Mouse (Mus musculus) Patski (cell line): ENCODE measurements around the gene Mpv17l. TPM values are rescaled to one million over a fixed set of nuclear protein-coding genes. Genes with fewer than 3 reads are reported as not detected.

ENCODE experiments used
- ATAC-seq: fragments of 100-300 bp; one replicate; pipeline ENCODE4 v1.8.0; 2021
- CTCF ChIA-PET: fragments of 350-600 bp; sonication (Branson Sonifier 250); formaldehyde crosslinking; loops from one replicate; lab custom pipeline; 2022; ENCODE audit warnings: inconsistent platforms; lab: Charles Lee
- POLR2A ChIA-PET: fragments of 350-600 bp; sonication (Branson Sonifier 250); formaldehyde crosslinking; loops from one replicate; lab custom pipeline; 2022; ENCODE audit warnings: antibody characterized with exemption, inconsistent platforms; lab: Charles Lee
- DNase-seq: peaks from one replicate; pipeline ENCODE4 v3.0.0-alpha.2; 2011; ENCODE audit warnings: low read depth, low spot score
- H3K27me3 ChIP-seq: fragments of 371-371 bp; one replicate; pipeline ENCODE4 v1.5.1; 2021
- CTCF ChIP-seq: fragments of 100-300 bp; IDR thresholded peaks from one replicate; pipeline ENCODE4 v1.5.1; 2021
- in situ Hi-C: fragments of 300-500 bp; cut with MboI; formaldehyde crosslinking; loops from 3 replicates; pipeline ENCODE4 v1.11.1; 2018; ENCODE audit warnings: low pct_unique_long_range_greater_than_20kb, mixed read lengths
- polyA plus RNA-seq: library from polyadenylated mRNA; unstranded; gene quantifications from one replicate; pipeline ENCODE4 v1.2.3, GENCODE M21; 2021

The Mpv17l gene
- polyA plus RNA-seq, 1 experiment from 2014 or later, result 5.5 TPM

DNA sequence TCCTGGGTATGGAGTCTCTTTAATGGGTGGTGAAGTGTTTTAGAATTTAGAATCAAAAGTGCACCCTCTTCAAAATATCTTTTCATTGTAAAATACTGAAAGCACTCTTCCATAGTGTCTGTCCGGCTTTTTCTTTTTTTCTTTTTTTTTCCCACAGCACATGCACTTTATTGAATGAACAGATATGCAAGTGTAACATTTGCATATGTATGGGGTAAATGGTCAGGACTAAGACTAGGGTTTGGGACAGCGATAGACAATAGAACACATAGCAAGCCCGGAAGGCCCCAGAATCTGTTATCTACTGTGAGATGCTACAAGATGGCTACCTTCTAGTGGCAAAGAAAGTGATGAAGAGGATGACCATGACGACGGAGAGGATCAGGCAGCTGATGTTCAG is 80.2 kb downstream of the Mpv17l start:
- ATAC-seq (no peak), DNase-seq (no peak)
- no peak for TF ChIP-seq CTCF
- no peaks in the 10 kb centered on the region for H3K27me3 ChIP-seq
- CTCF ChIA-PET, result no interaction called here
- POLR2A ChIA-PET, result no interaction called here
- in situ Hi-C loops, result no loop called here

- no peak for ATAC-seq
- in situ Hi-C loops, result no loop called here
Measured at GRCm38 (mm10) chr16:13986197-13986573, 83.2 kb downstream of the Mpv17l start.

GRCm38 (mm10) chr16:13986574-13987478 is 83.9 kb downstream of the Mpv17l start, which contains the start of the genes 2900011O08Rik and Ifitm7:
Gene 2900011O08Rik (plus strand): TSS chr16:13986604.
Gene Ifitm7 (minus strand): TSS chr16:13986888.
- CTCF ChIA-PET, result interaction anchor here (0.9 kb wide), 1 partner anchor 81 kb away, joined by 3 read pairs; no protein-coding TSS in a partner anchor
- ATAC-seq, result no peak
- H3K27me3 ChIP-seq, result no peaks in the 10 kb centered on the region
- POLR2A ChIA-PET, result interaction anchor here (0.6 kb wide), 1 partner anchor 833 kb away, joined by 3 read pairs; no protein-coding TSS in a partner anchor
- DNase-seq, result no peak
- in situ Hi-C loops, result no loop called here
- TF ChIP-seq CTCF, result no peak

More at GRCm38 (mm10) chr16:13986197-13986573, 83.2 kb downstream of the Mpv17l start:
- H3K27me3 ChIP-seq, result no peaks in the 10 kb centered on the region
- POLR2A ChIA-PET, result interaction anchor here (0.6 kb wide), 1 partner anchor 832 kb away, joined by 3 read pairs; no protein-coding TSS in a partner anchor
- CTCF ChIA-PET, result no interaction called here
- TF ChIP-seq CTCF, result no peak
- DNase-seq, result no peak

GRCm38 (mm10) chr16:13992518-13993248 is 89.7 kb downstream of the Mpv17l start:
- DNase-seq, result no peak
- POLR2A ChIA-PET, result no interaction called here
- no peak for ATAC-seq
- CTCF ChIA-PET, result interaction anchor here (1.4 to 1.6 kb wide), 2 partner anchors 9 to 11 kb away, joined by 4 to 5 read pairs; no protein-coding TSS in a partner anchor
- in situ Hi-C loops, result no loop called here
- no peaks in the 10 kb centered on the region for H3K27me3 ChIP-seq
- no peak for TF ChIP-seq CTCF

DNA sequence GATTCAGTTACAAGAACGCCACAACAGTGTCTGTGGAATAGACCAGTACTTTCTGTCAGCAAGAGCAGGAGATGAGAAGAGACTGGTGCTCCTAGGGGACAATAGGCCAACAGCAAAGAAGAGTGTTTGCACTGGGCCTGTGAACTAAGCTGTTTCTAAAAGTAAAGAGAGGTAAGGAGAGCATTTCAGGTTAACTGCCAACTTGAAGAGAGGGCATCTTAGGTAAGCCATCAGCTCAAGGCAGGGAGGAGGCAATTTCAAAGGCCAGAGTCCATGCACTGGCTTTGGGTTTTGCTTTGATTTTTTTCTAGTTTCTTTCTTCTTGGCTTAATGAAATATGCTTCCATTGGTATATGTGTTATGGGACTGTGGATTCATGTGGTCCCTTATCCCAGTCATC is 91.1 kb downstream of the Mpv17l start:
- ATAC-seq, result no peak
- in situ Hi-C loops, result no loop called here
- H3K27me3 ChIP-seq, result no peaks in the 10 kb centered on the region
- no peak for DNase-seq
- no peak for TF ChIP-seq CTCF
- POLR2A ChIA-PET, result no interaction called here
- CTCF ChIA-PET, result interaction anchor here (1.4 to 1.6 kb wide), 2 partner anchors 9 to 10 kb away, joined by 4 to 5 read pairs; no protein-coding TSS in a partner anchor

DNA sequence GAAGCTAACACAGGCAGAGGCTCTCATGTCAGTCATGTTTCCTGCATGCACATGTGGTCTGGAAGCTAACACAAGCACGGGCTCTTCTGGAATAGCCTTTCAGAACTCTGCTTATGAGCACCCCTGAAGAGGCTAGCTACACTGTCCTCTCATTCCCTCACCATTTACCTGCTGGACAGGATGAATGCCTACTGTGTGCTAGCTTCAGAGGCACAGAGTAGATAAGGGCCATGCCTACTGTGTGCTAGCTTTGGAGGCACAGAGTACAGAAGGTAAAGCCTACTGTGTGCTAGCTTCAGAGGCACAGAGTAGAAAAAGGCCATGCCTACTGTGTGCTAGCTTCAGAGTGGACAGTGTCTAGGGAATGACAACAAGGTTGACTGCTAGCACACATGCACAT is 91.5 kb downstream of the Mpv17l start:
- POLR2A ChIA-PET, result no interaction called here
- no peak for TF ChIP-seq CTCF
- CTCF ChIA-PET, result interaction anchor here (1.6 kb wide), 1 partner anchor 10 kb away, joined by 4 read pairs; no protein-coding TSS in a partner anchor
- DNase-seq (no peak), ATAC-seq (no peak)
- in situ Hi-C loops, result no loop called here
- no peaks in the 10 kb centered on the region for H3K27me3 ChIP-seq

Other genes with a start within 250 kb of the Mpv17l start
- gene Parn, start 235.0 kb upstream of the Mpv17l start, polyA plus RNA-seq, result 34.3 TPM
- gene Bfar, start 231.3 kb upstream of the Mpv17l start, polyA plus RNA-seq, result 56.5 TPM
- 5.5 TPM for gene 3110001I22Rik, start 231.2 kb upstream of the Mpv17l start, polyA plus RNA-seq
- gene Pla2g10, start 172.2 kb upstream of the Mpv17l start, polyA plus RNA-seq, result not detected
- 40.1 TPM for gene Rrn3, start 122.5 kb upstream of the Mpv17l start, polyA plus RNA-seq
- 147 TPM for gene Ntan1, start 84.3 kb upstream of the Mpv17l start, polyA plus RNA-seq
- 83.6 TPM for gene Pdxdc1, start within 50 bp of the Mpv17l start, polyA plus RNA-seq
- 0.04 TPM for gene 2900011O08Rik, start 83.4 kb downstream of the Mpv17l start, polyA plus RNA-seq
- gene Ifitm7, start 83.7 kb downstream of the Mpv17l start, polyA plus RNA-seq, result 0.03 TPM